Mouse (Mus musculus) limb, embryonic 14.5 days (tissue): ENCODE data around the gene Elfn2. TPM values are rescaled to one million over a fixed set of nuclear protein-coding genes. Genes with fewer than 3 reads are reported as not detected.

Experiments used
- ATAC-seq: fragments of 200-750 bp; cut with Nextera tagmentation; 2 replicates; pipeline ENCODE4 v1.8.0; 2017; ENCODE audit warnings: low read depth, moderate number of reproducible peaks, moderate TSS enrichment; ENCODE audit not compliant: low FRiP score
- DNase-seq: peaks from one replicate; pipeline ENCODE4 v3.0.0-alpha.2; 2015; ENCODE audit warnings: low spot score
- H3K27ac ChIP-seq: fragments of 300-500 bp; sonication (generic); replicated peaks from 2 replicates; pipeline ENCODE4 v1.5.1; 2014; ENCODE audit warnings: low read depth, mild to moderate bottlenecking, low read length, moderate library complexity, mixed read lengths
- H3K27me3 ChIP-seq: fragments of 300-500 bp; sonication (generic); 2 replicates; pipeline ENCODE4 v1.6.1; 2014; ENCODE audit warnings: low read length, mixed read lengths; ENCODE audit not compliant: control insufficient read depth, insufficient read depth
- H3K36me3 ChIP-seq: fragments of 300-500 bp; sonication (generic); 2 replicates; pipeline ENCODE4 v1.6.1; 2014; ENCODE audit warnings: mild to moderate bottlenecking, low read length, moderate library complexity, mixed read lengths; ENCODE audit not compliant: control insufficient read depth, insufficient read depth
- H3K4me1 ChIP-seq: fragments of 300-500 bp; sonication (generic); 2 replicates; pipeline ENCODE4 v1.6.1; 2014; ENCODE audit warnings: antibody characterized with exemption, low read length, mixed read lengths; ENCODE audit not compliant: control insufficient read depth, insufficient read depth
- H3K4me2 ChIP-seq: fragments of 300-500 bp; sonication (generic); replicated peaks from 2 replicates; pipeline ENCODE4 v1.6.1; 2014; ENCODE audit warnings: low read depth, mild to moderate bottlenecking, low read length, moderate library complexity; ENCODE audit not compliant: severe bottlenecking
- H3K4me3 ChIP-seq: fragments of 300-500 bp; sonication (generic); replicated peaks from 2 replicates; pipeline ENCODE4 v1.5.1; 2014; ENCODE audit warnings: low read length
- H3K9ac ChIP-seq: fragments of 300-500 bp; sonication (generic); 2 replicates; pipeline ENCODE4 v1.6.1; 2014; ENCODE audit warnings: mild to moderate bottlenecking, low read depth, low read length, moderate library complexity; ENCODE audit not compliant: severe bottlenecking
- H3K9me3 ChIP-seq: fragments of 300-500 bp; sonication (generic); 2 replicates; pipeline ENCODE4 v1.6.1; 2016; ENCODE audit warnings: low read length; ENCODE audit not compliant: control insufficient read depth
- POLR2A ChIP-seq: fragments of 200-500 bp; IDR thresholded peaks from 2 replicates; pipeline ENCODE4 v1.8.0; 2012; ENCODE audit warnings: inconsistent platforms, mild to moderate bottlenecking, moderate library complexity, borderline replicate concordance; ENCODE audit not compliant: insufficient read depth, insufficient read length; ENCODE audit errors: extremely low read depth
- WGBS: fragments of 180-500 bp; shearing (Covaris S2); extraction: QIAGEN DNeasy Blood & Tissue Kit; methylation state at CpG from one replicate; pipeline ENCODE4 v1.1.7; 2014; 5-methylcytosine and 5-hydroxymethylcytosine counted together
- polyA plus RNA-seq, 2 experiments: library from polyadenylated mRNA; depleted of rRNA in 1 of 2; stranded (reverse) in 1 of 2; unstranded in 1 of 2; fragments of >200 nt; fragmentation: Nextera tagmentation in 1 of 2; extraction: Ambion mirVana in 1 of 2; gene quantifications; 2 replicates each; pipeline versions ENCODE4 v1.2.1 to v1.2.3; 2012 to 2014

Elfn2 gene
- polyA plus RNA-seq, 2 experiments: 0.04 to 0.24 TPM

DNA sequence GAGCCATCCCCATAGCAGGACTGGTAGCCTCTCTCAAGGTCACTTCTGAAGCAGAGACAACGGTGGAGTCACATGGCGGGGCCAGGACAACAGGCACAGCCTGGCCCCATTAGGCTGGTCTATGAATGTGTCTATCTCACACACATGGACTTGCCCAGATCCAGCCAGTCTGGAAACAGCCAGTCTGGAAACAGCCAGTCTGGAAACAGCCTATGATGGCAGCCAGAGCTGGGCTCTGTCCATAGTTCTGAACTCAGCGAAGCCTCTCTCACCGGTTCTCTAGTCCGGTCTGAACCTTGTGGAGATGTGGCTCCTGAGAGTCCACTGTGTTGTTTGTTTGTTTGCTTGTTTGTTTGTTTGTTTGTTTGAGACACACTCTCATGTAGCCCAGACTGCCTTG lies 31.3 kb upstream of the Elfn2 start:
- WGBS: 50% methylated on average over 5 of the region's 5 CpGs
- no peaks in the 10 kb centered on the region for H3K36me3 ChIP-seq
- no peaks in the 10 kb centered on the region for H3K9me3 ChIP-seq
- no peak for TF ChIP-seq POLR2A
- no peak overlapping the region for H3K27ac ChIP-seq
- no peak overlapping the region for H3K9ac ChIP-seq
- no peaks in the 10 kb centered on the region for H3K27me3 ChIP-seq
- H3K4me2 ChIP-seq: no peak overlapping the region
- H3K4me1 ChIP-seq: no peaks in the 10 kb centered on the region
- H3K4me3 ChIP-seq: no peak overlapping the region
- peak; percentile 53; the same call in 1 of the 2 replicates for ATAC-seq
- peak; percentile 85 for DNase-seq

DNA sequence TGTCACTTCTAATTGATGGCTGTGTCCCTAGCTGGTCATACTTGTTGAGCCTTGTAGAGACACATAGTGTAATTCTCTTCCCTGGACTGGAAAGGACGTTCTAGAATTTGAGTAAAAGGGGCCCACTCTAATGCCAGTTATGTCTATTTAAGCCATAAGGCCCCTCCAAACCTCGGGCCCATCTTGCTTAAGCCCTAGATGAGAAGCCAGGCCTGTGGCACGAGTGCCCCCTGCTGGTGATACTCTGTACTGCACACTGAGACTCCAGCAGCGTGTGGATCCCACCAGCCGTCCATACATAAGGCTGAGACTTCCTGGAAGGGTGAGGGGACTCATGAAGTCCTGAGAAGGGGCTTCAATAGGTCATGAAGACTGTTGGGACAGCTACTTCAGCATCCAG lies 25.6 kb upstream of the Elfn2 start:
- WGBS: 2% methylated on average over 5 of the region's 5 CpGs
- no peak overlapping the region for H3K9ac ChIP-seq
- H3K36me3 ChIP-seq: no peaks in the 10 kb centered on the region
- no peaks in the 10 kb centered on the region for H3K4me1 ChIP-seq
- H3K27ac ChIP-seq: no peak overlapping the region
- no peaks in the 10 kb centered on the region for H3K9me3 ChIP-seq
- DNase-seq (peak; percentile 44), ATAC-seq (no peak)
- no peak overlapping the region for H3K4me2 ChIP-seq
- no peak overlapping the region for H3K4me3 ChIP-seq
- no peaks in the 10 kb centered on the region for H3K27me3 ChIP-seq
- no peak for TF ChIP-seq POLR2A

DNA sequence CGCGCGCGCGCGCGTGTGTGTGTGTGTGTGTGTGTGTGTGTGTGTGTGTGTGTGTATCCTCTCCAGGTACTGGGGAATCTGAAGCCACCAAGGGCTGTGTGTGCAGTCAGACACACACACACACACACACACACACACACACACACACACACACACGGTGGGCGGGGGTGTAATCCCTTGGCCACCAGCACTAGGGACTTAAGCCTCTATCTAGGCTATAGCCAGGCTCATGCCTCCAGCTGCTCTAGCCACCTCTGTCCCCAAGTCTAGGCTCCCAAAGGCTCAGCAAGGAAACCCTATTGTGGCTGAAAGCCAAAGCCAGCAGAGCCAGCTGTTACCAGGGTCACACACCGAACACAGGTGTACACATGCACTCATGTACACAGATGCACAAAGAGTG lies 24.3 kb upstream of the Elfn2 start:
- WGBS: 87% methylated on average over 9 of the region's 10 CpGs
- DNase-seq (no peak), ATAC-seq (no peak)
- TF ChIP-seq POLR2A: no peak
- H3K27me3 ChIP-seq: no peaks in the 10 kb centered on the region
- H3K4me1 ChIP-seq: no peaks in the 10 kb centered on the region
- no peak overlapping the region for H3K27ac ChIP-seq
- no peaks in the 10 kb centered on the region for H3K36me3 ChIP-seq
- H3K4me2 ChIP-seq: no peak overlapping the region
- H3K4me3 ChIP-seq: no peak overlapping the region
- H3K9me3 ChIP-seq: no peaks in the 10 kb centered on the region
- H3K9ac ChIP-seq: no peak overlapping the region

DNA sequence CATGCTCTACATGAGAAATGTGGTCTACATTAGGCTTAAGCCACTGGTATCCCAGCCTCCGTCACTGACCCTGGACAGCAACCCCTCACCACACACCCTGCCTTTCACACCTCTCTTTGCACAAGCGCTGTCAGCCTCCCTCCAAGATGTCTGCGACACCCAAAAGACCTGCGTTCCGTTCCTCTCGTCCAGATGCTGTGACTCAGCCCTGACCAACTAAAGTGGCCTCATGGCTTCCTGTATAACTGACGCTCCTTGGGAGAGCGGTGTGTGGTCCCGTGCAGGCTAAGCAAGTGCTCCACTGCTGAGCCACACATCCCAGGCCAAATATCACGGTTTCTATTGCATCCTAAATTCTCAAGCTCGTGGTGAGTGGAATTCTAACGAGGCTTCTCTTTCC lies 22.1 kb upstream of the Elfn2 start:
- Histone ChIP-seq H3K9me3 (no peaks in the 10 kb centered on the region), H3K4me2 (no peak overlapping the region), H3K4me3 (no peak overlapping the region), H3K27ac (no peak overlapping the region), H3K9ac (no peak overlapping the region), H3K36me3 (no peaks in the 10 kb centered on the region), H3K4me1 (no peaks in the 10 kb centered on the region), H3K27me3 (peaks cover 5% of the 10 kb centered on the region; the same call in 1 of the 2 replicates)
- no peak for TF ChIP-seq POLR2A
- WGBS: 39% methylated on average over 12 of the region's 12 CpGs
- ATAC-seq (peak; percentile 50; the same call in 1 of the 2 replicates), DNase-seq (no peak)

DNA sequence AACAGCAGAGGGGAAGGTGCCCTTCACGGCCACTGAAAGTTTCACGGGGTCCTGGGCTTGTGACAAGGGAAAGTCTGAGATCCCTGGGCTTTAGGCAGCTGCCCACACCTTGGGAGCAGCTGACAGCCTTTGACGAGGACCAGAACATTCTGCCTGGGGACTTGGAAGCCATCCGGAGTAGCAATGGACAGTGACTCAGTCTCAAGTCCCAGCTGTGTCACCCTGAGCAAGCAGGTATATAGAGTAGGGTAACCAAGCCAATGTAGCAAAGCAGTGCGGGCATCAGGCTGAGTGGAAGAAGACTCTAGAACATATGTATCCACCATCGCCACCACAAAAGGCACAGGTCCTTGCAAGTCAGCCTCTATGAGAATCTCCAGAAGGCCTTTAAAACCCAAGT lies 18.6 kb upstream of the Elfn2 start:
- no peaks in the 10 kb centered on the region for H3K36me3 ChIP-seq
- H3K9ac ChIP-seq: no peak overlapping the region
- no peaks in the 10 kb centered on the region for H3K4me1 ChIP-seq
- no peaks in the 10 kb centered on the region for H3K9me3 ChIP-seq
- H3K4me2 ChIP-seq: no peak overlapping the region
- ATAC-seq (no peak), DNase-seq (no peak)
- WGBS: 38% methylated on average over 6 of the region's 6 CpGs
- no peak overlapping the region for H3K4me3 ChIP-seq
- no peak for TF ChIP-seq POLR2A
- H3K27ac ChIP-seq: no peak overlapping the region
- H3K27me3 ChIP-seq: peaks cover 6% of the 10 kb centered on the region; the same call in 1 of the 2 replicates

DNA sequence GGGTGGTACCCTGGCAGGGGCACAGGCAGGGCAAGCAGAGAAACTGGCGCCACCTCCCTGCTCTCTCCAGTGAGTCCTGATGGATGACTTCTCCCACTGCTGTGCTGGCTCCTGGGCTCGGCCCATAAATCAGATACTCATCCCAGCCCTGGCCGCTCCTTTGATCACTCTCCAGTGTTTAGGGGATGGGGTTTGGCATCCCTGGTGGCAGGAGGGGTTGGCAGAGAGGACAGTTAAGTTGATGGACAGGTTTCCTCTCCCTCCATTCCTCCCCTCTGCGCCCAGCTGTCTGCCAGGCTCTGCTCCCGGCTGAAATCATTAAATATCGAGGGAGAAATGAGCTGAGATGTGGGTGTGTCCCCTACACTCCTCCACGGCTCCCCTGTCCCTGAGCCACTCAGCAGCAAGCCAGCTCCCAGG lies 18.1 kb upstream of the Elfn2 start:
- H3K27ac ChIP-seq: no peak overlapping the region
- no peaks in the 10 kb centered on the region for H3K36me3 ChIP-seq
- H3K9ac ChIP-seq: no peak overlapping the region
- H3K4me1 ChIP-seq: no peaks in the 10 kb centered on the region
- 15% methylated on average over 7 of the region's 7 CpGs for WGBS
- H3K9me3 ChIP-seq: no peaks in the 10 kb centered on the region
- H3K4me3 ChIP-seq: no peak overlapping the region
- ATAC-seq (no peak), DNase-seq (no peak)
- TF ChIP-seq POLR2A: no peak
- H3K27me3 ChIP-seq: peaks cover 6% of the 10 kb centered on the region; the same call in 1 of the 2 replicates
- no peak overlapping the region for H3K4me2 ChIP-seq
